Mouse (Mus musculus) limb, embryonic 14.5 days (tissue): ENCODE data around the gene Hrh1. TPM values are rescaled to one million over a fixed set of nuclear protein-coding genes. Genes with fewer than 3 reads are reported as not detected.

Experiments used
- ATAC-seq: fragments of 200-750 bp; cut with Nextera tagmentation; 2 replicates; pipeline ENCODE4 v1.8.0; 2017; ENCODE audit warnings: low read depth, moderate number of reproducible peaks, moderate TSS enrichment; ENCODE audit not compliant: low FRiP score
- DNase-seq: peaks from one replicate; pipeline ENCODE4 v3.0.0-alpha.2; 2015; ENCODE audit warnings: low spot score
- H3K27ac ChIP-seq: fragments of 300-500 bp; sonication (generic); replicated peaks from 2 replicates; pipeline ENCODE4 v1.5.1; 2014; ENCODE audit warnings: low read depth, mild to moderate bottlenecking, low read length, moderate library complexity, mixed read lengths
- H3K27me3 ChIP-seq: fragments of 300-500 bp; sonication (generic); 2 replicates; pipeline ENCODE4 v1.6.1; 2014; ENCODE audit warnings: low read length, mixed read lengths; ENCODE audit not compliant: control insufficient read depth, insufficient read depth
- H3K36me3 ChIP-seq: fragments of 300-500 bp; sonication (generic); 2 replicates; pipeline ENCODE4 v1.6.1; 2014; ENCODE audit warnings: mild to moderate bottlenecking, low read length, moderate library complexity, mixed read lengths; ENCODE audit not compliant: control insufficient read depth, insufficient read depth
- H3K4me1 ChIP-seq: fragments of 300-500 bp; sonication (generic); 2 replicates; pipeline ENCODE4 v1.6.1; 2014; ENCODE audit warnings: antibody characterized with exemption, low read length, mixed read lengths; ENCODE audit not compliant: control insufficient read depth, insufficient read depth
- H3K4me2 ChIP-seq: fragments of 300-500 bp; sonication (generic); replicated peaks from 2 replicates; pipeline ENCODE4 v1.6.1; 2014; ENCODE audit warnings: low read depth, mild to moderate bottlenecking, low read length, moderate library complexity; ENCODE audit not compliant: severe bottlenecking
- H3K4me3 ChIP-seq: fragments of 300-500 bp; sonication (generic); replicated peaks from 2 replicates; pipeline ENCODE4 v1.5.1; 2014; ENCODE audit warnings: low read length
- H3K9ac ChIP-seq: fragments of 300-500 bp; sonication (generic); 2 replicates; pipeline ENCODE4 v1.6.1; 2014; ENCODE audit warnings: mild to moderate bottlenecking, low read depth, low read length, moderate library complexity; ENCODE audit not compliant: severe bottlenecking
- H3K9me3 ChIP-seq: fragments of 300-500 bp; sonication (generic); 2 replicates; pipeline ENCODE4 v1.6.1; 2016; ENCODE audit warnings: low read length; ENCODE audit not compliant: control insufficient read depth
- POLR2A ChIP-seq: fragments of 200-500 bp; IDR thresholded peaks from 2 replicates; pipeline ENCODE4 v1.8.0; 2012; ENCODE audit warnings: inconsistent platforms, mild to moderate bottlenecking, moderate library complexity, borderline replicate concordance; ENCODE audit not compliant: insufficient read depth, insufficient read length; ENCODE audit errors: extremely low read depth
- WGBS: fragments of 180-500 bp; shearing (Covaris S2); extraction: QIAGEN DNeasy Blood & Tissue Kit; methylation state at CpG from one replicate; pipeline ENCODE4 v1.1.7; 2014; 5-methylcytosine and 5-hydroxymethylcytosine counted together
- polyA plus RNA-seq, 2 experiments: library from polyadenylated mRNA; depleted of rRNA in 1 of 2; stranded (reverse) in 1 of 2; unstranded in 1 of 2; fragments of >200 nt; fragmentation: Nextera tagmentation in 1 of 2; extraction: Ambion mirVana in 1 of 2; gene quantifications; 2 replicates each; pipeline versions ENCODE4 v1.2.1 to v1.2.3; 2012 to 2014

Gene Hrh1
- polyA plus RNA-seq, 2 experiments = 0.11 TPM; not detected in 1

DNA sequence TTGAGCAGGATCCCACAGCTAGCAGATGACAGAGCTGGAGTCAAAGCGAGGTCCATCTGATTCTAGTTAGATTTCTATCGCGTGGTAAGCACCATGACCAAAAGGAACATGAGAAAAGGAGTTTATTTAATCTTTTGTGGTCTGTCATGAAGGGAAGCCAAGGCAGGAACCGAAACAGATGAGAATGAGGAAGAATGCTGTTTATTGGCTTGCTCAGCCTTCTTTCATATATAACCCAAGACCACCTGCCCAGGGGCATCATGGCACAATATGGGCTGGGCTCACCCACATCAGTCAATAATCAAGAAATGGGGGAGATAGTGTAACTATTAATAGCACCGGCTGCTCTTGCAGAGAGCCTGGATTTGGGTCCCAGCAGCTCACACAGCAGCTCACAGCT is 33.0 kb upstream of the Hrh1 start:
- Histone ChIP-seq H3K4me3 (no peak overlapping the region), H3K36me3 (no peaks in the 10 kb centered on the region), H3K9ac (no peak overlapping the region), H3K27me3 (no peaks in the 10 kb centered on the region), H3K4me2 (no peak overlapping the region), H3K9me3 (no peaks in the 10 kb centered on the region), H3K27ac (no peak overlapping the region), H3K4me1 (no peaks in the 10 kb centered on the region)
- WGBS = 66% methylated on average over 5 of the region's 5 CpGs
- no peak for DNase-seq
- ATAC-seq = no peak
- TF ChIP-seq POLR2A = no peak

DNA sequence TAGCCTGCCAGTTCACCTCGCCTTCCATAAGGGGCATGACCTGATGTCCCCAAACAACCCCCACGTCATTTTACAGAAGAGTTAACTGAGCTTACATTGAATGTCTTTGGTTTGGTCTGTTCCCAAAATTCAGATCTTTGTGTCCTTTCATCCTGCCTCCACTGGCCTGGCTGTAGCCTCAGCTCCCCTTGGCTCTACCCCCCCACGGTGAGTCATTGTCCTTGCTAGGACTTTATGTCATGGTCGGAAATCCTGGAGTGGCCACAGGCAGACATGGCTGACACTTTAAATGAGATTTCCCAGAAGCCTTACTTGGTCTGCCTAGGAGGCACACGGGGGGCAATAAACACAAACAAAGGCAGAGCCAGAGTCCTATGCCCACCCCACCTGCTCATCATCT is 31.5 kb upstream of the Hrh1 start:
- Histone ChIP-seq H3K4me2 (no peak overlapping the region), H3K4me1 (no peaks in the 10 kb centered on the region), H3K9me3 (no peaks in the 10 kb centered on the region), H3K36me3 (no peaks in the 10 kb centered on the region), H3K27ac (no peak overlapping the region), H3K4me3 (no peak overlapping the region), H3K9ac (no peak overlapping the region), H3K27me3 (no peaks in the 10 kb centered on the region)
- DNase-seq = no peak
- WGBS = 64% methylated on average over 5 of the region's 5 CpGs
- ATAC-seq = no peak
- TF ChIP-seq POLR2A = no peak

DNA sequence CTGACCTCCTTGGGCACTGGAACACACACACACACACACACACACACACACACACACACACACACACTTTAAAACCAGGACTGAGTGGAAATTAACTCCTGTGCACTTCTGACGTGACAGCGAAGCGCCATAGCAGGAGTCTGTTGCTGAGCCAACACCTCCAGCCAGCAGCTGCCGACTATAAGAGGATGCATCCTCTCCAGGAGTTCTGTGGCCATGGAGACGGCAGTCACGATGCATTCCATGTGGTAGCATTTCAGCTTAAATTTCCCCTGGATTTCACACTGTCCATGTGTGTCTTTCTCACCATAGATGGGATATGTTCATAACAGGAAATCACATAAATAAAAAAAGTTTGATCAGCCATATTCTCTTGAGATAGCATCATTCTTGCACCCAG is 30.1 kb upstream of the Hrh1 start:
- TF ChIP-seq POLR2A = no peak
- DNase-seq (no peak), ATAC-seq (no peak)
- Histone ChIP-seq H3K27ac (no peak overlapping the region), H3K4me1 (no peaks in the 10 kb centered on the region), H3K9me3 (no peaks in the 10 kb centered on the region), H3K9ac (no peak overlapping the region), H3K36me3 (no peaks in the 10 kb centered on the region), H3K4me3 (no peak overlapping the region), H3K4me2 (no peak overlapping the region), H3K27me3 (no peaks in the 10 kb centered on the region)
- 55% methylated on average over 6 of the region's 6 CpGs for WGBS

DNA sequence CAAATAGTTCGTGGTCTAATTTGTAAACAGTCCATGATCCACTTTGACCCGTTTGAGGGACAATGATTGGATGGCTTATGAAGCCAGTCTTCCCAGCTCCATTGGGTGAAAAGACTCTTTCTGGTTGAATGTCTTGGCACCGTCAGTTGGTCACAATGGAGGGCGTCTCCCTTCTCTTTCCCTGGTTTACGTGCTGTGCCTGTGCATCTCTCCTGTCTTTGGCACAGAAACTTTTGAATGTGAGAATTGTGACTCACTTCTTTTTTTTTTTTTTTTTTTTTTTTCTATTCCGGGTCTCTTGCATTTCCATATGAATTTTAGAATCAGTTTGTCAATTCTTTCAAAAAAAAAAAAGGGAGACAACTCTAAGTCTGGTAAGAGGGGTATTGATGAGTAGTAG is 29.5 kb upstream of the Hrh1 start:
- WGBS = 83% methylated on average over 6 of the region's 6 CpGs
- ATAC-seq (no peak), DNase-seq (no peak)
- Histone ChIP-seq H3K27ac (no peak overlapping the region), H3K4me2 (no peak overlapping the region), H3K27me3 (no peaks in the 10 kb centered on the region), H3K4me1 (no peaks in the 10 kb centered on the region), H3K4me3 (no peak overlapping the region), H3K9ac (no peak overlapping the region), H3K36me3 (no peaks in the 10 kb centered on the region), H3K9me3 (no peaks in the 10 kb centered on the region)
- no peak for TF ChIP-seq POLR2A

DNA sequence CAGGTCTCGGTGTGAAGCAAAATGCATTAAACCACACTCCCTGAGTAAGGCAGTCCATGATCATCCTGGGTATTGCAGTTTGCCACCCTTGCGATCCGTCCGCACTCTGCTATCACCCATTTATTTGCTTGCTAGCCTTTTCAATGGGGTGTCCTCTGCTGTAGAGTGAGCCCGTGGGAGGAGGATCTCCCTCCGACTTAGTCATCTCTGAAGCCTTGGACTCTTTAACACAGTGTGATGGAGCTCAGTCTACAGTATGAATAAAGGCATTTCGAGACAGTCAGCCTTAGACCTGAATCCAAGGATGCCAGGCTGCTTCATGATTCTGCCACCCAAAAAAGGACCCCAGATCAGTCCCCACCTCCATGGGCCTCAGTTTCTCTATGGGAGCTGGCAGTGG is 25.0 kb upstream of the Hrh1 start:
- Histone ChIP-seq H3K27ac (no peak overlapping the region), H3K4me3 (no peak overlapping the region), H3K36me3 (no peaks in the 10 kb centered on the region), H3K4me2 (no peak overlapping the region), H3K4me1 (no peaks in the 10 kb centered on the region), H3K9me3 (no peaks in the 10 kb centered on the region), H3K27me3 (no peaks in the 10 kb centered on the region), H3K9ac (no peak overlapping the region)
- DNase-seq (no peak), ATAC-seq (no peak)
- 90% methylated on average over 7 of the region's 7 CpGs for WGBS
- TF ChIP-seq POLR2A = no peak

DNA sequence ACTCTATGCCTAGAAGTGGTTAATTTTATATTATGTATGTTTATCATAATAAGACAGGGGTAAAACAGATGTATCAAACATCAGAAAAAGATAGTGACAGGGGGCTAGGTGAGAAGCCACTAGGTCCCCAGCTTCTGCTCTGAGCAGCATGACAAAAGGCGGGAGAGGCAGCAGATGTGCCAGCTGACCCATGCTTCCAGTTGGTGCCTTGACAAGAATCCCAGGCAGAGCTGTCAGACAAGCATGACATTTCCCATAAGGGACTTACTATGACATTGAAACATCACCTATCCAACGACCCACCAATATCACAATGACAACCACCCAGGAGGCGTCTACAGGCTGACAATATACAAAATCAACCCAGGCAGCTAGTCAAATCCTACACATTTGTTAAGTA is 16.9 kb upstream of the Hrh1 start:
- Histone ChIP-seq H3K9ac (no peak overlapping the region), H3K27me3 (no peaks in the 10 kb centered on the region), H3K4me3 (no peak overlapping the region), H3K36me3 (no peaks in the 10 kb centered on the region), H3K9me3 (no peaks in the 10 kb centered on the region), H3K4me1 (no peaks in the 10 kb centered on the region), H3K27ac (no peak overlapping the region), H3K4me2 (no peak overlapping the region)
- no peak for TF ChIP-seq POLR2A
- WGBS = 79% methylated on average over 3 of the region's 3 CpGs
- DNase-seq (no peak), ATAC-seq (no peak)
